Mouse (Mus musculus) liver, embryonic 14.5 days (tissue): Measurements from ENCODE around the gene Pde8a. TPM values are rescaled to one million over a fixed set of nuclear protein-coding genes. Genes with fewer than 3 reads are reported as not detected.

Source experiments
- ATAC-seq: fragments of 200-750 bp; cut with Nextera tagmentation; 2 replicates; pipeline ENCODE4 v1.8.0; 2017; ENCODE audit warnings: moderate number of reproducible peaks, mild to moderate bottlenecking, moderate library complexity; ENCODE audit not compliant: insufficient read depth
- DNase-seq, 3 experiments: peaks; one replicate each; pipeline ENCODE4 v3.0.0-alpha.2; 2012 to 2013; ENCODE audit warnings: low read depth in 3 of 3, low spot score in 3 of 3
- H3K27ac ChIP-seq: fragments of 300-500 bp; sonication (generic); 2 replicates; pipeline ENCODE4 v1.5.1; 2014; ENCODE audit warnings: moderate library complexity, mild to moderate bottlenecking, control low read depth, inconsistent platforms
- H3K27me3 ChIP-seq: fragments of 300-500 bp; sonication (generic); 2 replicates; pipeline ENCODE4 v1.6.1; 2014; ENCODE audit warnings: mild to moderate bottlenecking, low read length, moderate library complexity; ENCODE audit not compliant: control insufficient read depth, insufficient read depth
- H3K36me3 ChIP-seq: fragments of 300-500 bp; sonication (generic); replicated peaks from 2 replicates; pipeline ENCODE4 v1.6.1; 2014; ENCODE audit warnings: low read depth; ENCODE audit not compliant: control insufficient read depth, insufficient read depth
- H3K4me1 ChIP-seq, 2 experiments: fragments of 200-500 bp in 1 of 2; fragments of 300-500 bp in 1 of 2; sonication (generic) in 1 of 2; replicated peaks; 2 replicates each; pipeline ENCODE4 v1.6.1; 2012 to 2014; ENCODE audit warnings: antibody characterized with exemption in 1 of 2, inconsistent platforms in 1 of 2, low read length in 1 of 2; ENCODE audit not compliant: control insufficient read depth in 2 of 2, insufficient read depth in 2 of 2
- H3K4me2 ChIP-seq: fragments of 300-500 bp; sonication (generic); 2 replicates; pipeline ENCODE4 v1.6.1; 2014; ENCODE audit warnings: low read depth, mild to moderate bottlenecking, control low read depth, moderate library complexity
- H3K4me3 ChIP-seq, 2 experiments: fragments of 200-500 bp in 1 of 2; fragments of 300-500 bp in 1 of 2; sonication (generic) in 1 of 2; 2 replicates each; pipeline ENCODE4 v1.5.1; 2012 to 2014; ENCODE audit warnings: low read depth in 2 of 2, low read length in 2 of 2, mild to moderate bottlenecking in 2 of 2, control low read depth in 1 of 2, inconsistent platforms in 1 of 2, moderate library complexity in 1 of 2; ENCODE audit not compliant: insufficient read depth in 1 of 2
- H3K9ac ChIP-seq: fragments of 300-500 bp; sonication (generic); replicated peaks from 2 replicates; pipeline ENCODE4 v1.6.1; 2014; ENCODE audit warnings: mild to moderate bottlenecking, control low read depth, moderate library complexity
- H3K9me3 ChIP-seq: fragments of 300-500 bp; sonication (generic); 2 replicates; pipeline ENCODE4 v1.6.1; 2016; ENCODE audit warnings: low read length, mixed read lengths; ENCODE audit not compliant: control insufficient read depth
- CTCF ChIP-seq: IDR thresholded peaks from 2 replicates; pipeline ENCODE4 v1.5.1; 2016; ENCODE audit warnings: antibody characterized with exemption, low read depth, control low read depth
- EP300 ChIP-seq: IDR thresholded peaks from 2 replicates; pipeline ENCODE4 v1.6.1; 2016; ENCODE audit warnings: antibody characterized with exemption, low read depth
- WGBS: fragments of 180-500 bp; shearing (Covaris S2); extraction: QIAGEN DNeasy Blood & Tissue Kit; methylation state at CpG from one replicate; pipeline ENCODE4 v1.1.7; 2014; ENCODE audit not compliant: insufficient replicate concordance; 5-methylcytosine and 5-hydroxymethylcytosine counted together
- polyA plus RNA-seq, 2 experiments: library from polyadenylated mRNA; depleted of rRNA in 1 of 2; stranded (reverse) in 1 of 2; unstranded in 1 of 2; fragments of >200 nt; fragmentation: Nextera tagmentation in 1 of 2; extraction: Ambion mirVana in 1 of 2; gene quantifications; 2 replicates each; pipeline versions ENCODE4 v1.2.1 to v1.2.3; 2012 to 2014

The Pde8a gene
- polyA plus RNA-seq, 2 experiments: 1.5 to 1.7 TPM

DNA sequence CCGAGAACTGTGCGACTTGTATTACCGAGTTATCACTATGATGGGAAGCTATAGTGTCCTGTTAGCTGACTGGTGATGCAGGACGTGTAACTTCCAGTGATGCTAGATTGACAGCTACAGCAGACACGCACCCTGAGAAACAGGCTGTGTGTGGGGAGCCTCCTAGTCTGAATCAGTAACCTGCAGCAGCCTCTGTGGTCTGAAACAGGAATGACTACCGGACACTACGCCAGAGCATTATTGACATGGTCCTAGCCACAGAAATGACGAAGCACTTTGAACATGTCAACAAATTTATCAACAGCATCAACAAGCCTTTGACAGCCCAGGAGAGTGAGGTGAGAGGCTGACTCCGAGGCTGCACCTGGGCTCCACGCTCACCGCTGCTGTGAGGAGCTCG, 112.6 kb downstream of the Pde8a start:
- Histone ChIP-seq H3K36me3 (no peaks in the 10 kb centered on the region), H3K27ac (no peak overlapping the region), H3K9ac (no peak overlapping the region), H3K4me2 (no peak overlapping the region), H3K4me3 (no peak overlapping the region), H3K4me1 (no peaks in the 10 kb centered on the region; a peak in 1 of 4 replicates), H3K9me3 (no peaks in the 10 kb centered on the region), H3K27me3 (no peaks in the 10 kb centered on the region)
- ATAC-seq (no peak), DNase-seq (no peak)
- TF ChIP-seq EP300 (no peak), CTCF (no peak)
- WGBS: 52% methylated on average over 12 of the region's 12 CpGs

DNA sequence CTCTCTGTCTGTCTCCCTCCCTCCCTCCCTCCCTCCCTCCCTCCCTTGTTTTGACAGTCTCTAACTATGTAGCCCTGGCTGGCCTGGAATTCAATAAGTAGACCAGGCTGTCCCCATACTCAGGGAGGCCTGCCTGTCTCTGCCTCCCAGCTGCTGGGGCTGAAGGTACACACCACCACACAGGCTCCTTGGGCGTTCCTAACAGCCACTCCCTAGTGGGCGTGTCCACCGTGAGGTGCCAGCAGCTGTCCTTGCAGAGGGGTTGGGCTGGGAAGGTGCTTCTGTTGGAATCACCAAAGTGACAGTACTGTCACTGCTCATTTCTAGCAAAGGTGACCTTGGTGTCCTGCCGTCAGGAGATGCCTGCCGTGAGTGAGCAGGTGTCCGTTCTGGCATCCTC, 113.5 kb downstream of the Pde8a start:
- no peak for TF ChIP-seq EP300
- TF ChIP-seq CTCF: no peak
- H3K4me1 ChIP-seq: no peaks in the 10 kb centered on the region; a peak in 1 of 4 replicates
- DNase-seq (no peak), ATAC-seq (peak; percentile 65)
- no peaks in the 10 kb centered on the region for H3K36me3 ChIP-seq
- H3K4me3 ChIP-seq: no peak overlapping the region
- H3K27ac ChIP-seq: no peak overlapping the region
- no peak overlapping the region for H3K4me2 ChIP-seq
- no peaks in the 10 kb centered on the region for H3K27me3 ChIP-seq
- H3K9me3 ChIP-seq: no peaks in the 10 kb centered on the region
- 54% methylated on average over 6 of the region's 6 CpGs for WGBS
- no peak overlapping the region for H3K9ac ChIP-seq

DNA sequence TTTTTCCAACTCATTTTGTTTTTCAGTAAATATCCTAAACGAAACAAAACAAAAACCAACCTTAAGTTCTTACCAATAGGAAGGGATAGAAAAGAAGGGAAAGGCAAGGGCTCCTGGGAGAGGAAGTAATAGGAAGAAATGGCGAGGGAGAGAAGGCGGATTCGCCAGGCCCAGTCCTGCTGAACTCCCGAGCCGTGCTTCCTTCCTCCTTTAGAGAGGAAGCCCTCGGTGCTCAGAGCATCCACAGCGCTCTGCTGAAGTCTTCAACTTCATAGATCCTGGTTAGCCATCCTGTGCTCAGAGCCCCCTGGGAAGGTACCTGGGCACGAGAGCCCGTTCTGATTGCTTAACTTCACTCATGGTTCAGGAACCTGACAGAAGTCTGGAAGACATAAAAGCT, 114.3 kb downstream of the Pde8a start:
- Histone ChIP-seq H3K27me3 (no peaks in the 10 kb centered on the region), H3K9ac (no peak overlapping the region), H3K4me1 (no peaks in the 10 kb centered on the region; a peak in 1 of 4 replicates), H3K9me3 (no peaks in the 10 kb centered on the region), H3K36me3 (peaks cover 3% of the 10 kb centered on the region; the same call in 1 of the 2 replicates), H3K4me3 (no peak overlapping the region), H3K4me2 (no peak overlapping the region), H3K27ac (no peak overlapping the region)
- 42% methylated on average over 10 of the region's 10 CpGs for WGBS
- TF ChIP-seq CTCF (no peak), EP300 (no peak)
- ATAC-seq (no peak), DNase-seq (no peak)

DNA sequence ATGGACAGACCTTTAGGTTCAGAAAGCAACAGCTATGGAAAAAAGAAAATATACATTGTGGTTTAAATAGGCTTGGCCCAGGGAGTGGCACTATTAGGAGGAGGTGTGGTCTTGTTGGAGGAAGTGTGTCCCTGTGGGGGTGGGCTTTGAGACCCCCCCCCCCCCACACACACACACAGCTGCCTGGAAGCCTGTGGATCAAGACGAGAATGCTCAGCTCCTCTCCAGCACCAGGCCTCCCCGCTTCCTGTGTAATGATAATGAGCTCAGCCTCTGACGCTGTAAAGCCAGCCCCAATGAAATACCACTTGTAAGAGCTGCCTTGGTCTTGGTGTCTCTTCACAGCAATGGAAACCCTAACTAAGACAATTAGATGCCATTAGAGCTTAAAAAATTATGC, 117.4 kb downstream of the Pde8a start:
- Histone ChIP-seq H3K27me3 (no peaks in the 10 kb centered on the region), H3K4me1 (no peaks in the 10 kb centered on the region; a peak in 1 of 4 replicates), H3K9me3 (no peaks in the 10 kb centered on the region), H3K9ac (no peak overlapping the region), H3K27ac (no peak overlapping the region), H3K36me3 (peaks cover 3% of the 10 kb centered on the region; the same call in 1 of the 2 replicates), H3K4me3 (no peak overlapping the region), H3K4me2 (no peak overlapping the region)
- ATAC-seq (no peak), DNase-seq (no peak)
- 22% methylated on average over 3 of the region's 3 CpGs for WGBS
- TF ChIP-seq CTCF (no peak), EP300 (no peak)

DNA sequence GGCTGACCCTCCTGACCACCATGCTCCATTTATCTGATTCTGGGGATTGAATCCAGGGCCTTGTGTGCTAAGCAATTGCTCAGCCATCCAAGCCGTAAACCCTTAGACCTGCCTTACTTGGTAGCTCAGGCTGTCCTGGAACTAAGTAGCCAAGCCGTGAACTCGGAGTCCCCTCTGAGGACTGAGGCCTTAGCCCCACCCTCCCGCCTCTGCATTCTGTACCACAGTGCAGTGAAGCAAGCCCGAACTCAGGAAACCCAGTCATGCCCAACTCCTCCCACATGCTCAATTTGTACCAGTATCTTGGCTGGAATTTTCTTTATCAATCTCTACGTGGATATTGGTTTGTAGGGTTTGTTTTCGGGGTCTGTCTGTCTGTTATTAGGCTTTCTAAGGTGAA, 118.5 kb downstream of the Pde8a start:
- no peak overlapping the region for H3K9ac ChIP-seq
- no peak overlapping the region for H3K27ac ChIP-seq
- no peaks in the 10 kb centered on the region for H3K27me3 ChIP-seq
- ATAC-seq (0 out of 2 replicates have a peak, but pooled peaks have one; percentile 18), DNase-seq (no peak)
- no peak overlapping the region for H3K4me2 ChIP-seq
- H3K4me3 ChIP-seq: no peak overlapping the region
- WGBS: 69% methylated on average over 7 of the region's 7 CpGs
- no peaks in the 10 kb centered on the region for H3K9me3 ChIP-seq
- peaks cover 3% of the 10 kb centered on the region; the same call in 1 of the 2 replicates for H3K36me3 ChIP-seq
- TF ChIP-seq CTCF (no peak), EP300 (no peak)
- no peaks in the 10 kb centered on the region for H3K4me1 ChIP-seq
